Mouse (Mus musculus): Measurements from ENCODE around the gene Blmh. TPM values are rescaled to one million over a fixed set of nuclear protein-coding genes. Genes with fewer than 3 reads are reported as not detected.

Blmh gene
- polyA plus RNA-seq, 1 experiment from 2014 or later: 89.0 TPM

GRCm38 (mm10) chr11:76997916-76998704 is 73.5 kb downstream of the Blmh start, which contains the start of gene Slc6a4:
Slc6a4 (plus strand) TSS chr11:76998603.
- Histone ChIP-seq H3K9me3 (replicated peaks; ENCODE audit: control insufficient read depth, low read length) (no peaks in the 10 kb centered on the region), H3K4me3 (ENCODE audit: low read depth, low read length) (peak within 1 kb of the TSS; percentile 47), H3K36me3 (ENCODE audit: control insufficient read depth, insufficient read depth, low read length) (no peaks in the 10 kb centered on the region), H3K4me2 (peak within 1 kb of the TSS; percentile 87), H3K27ac (ENCODE audit: low read depth, low read length) (no peak within 1 kb of the TSS), H3K4me1 (ENCODE audit: control insufficient read depth, insufficient read depth, low read length) (0 out of 2 replicates have a peak, but pooled peaks cover 9% of the 10 kb centered on the region), H3K9ac (ENCODE audit: low read depth, low read length) (peak within 1 kb of the TSS; percentile 44; the same call in 1 of the 2 replicates), H3K27me3 (ENCODE audit: control insufficient read depth, insufficient read depth, low read length) (peaks cover 49% of the 10 kb centered on the region)
- ATAC-seq (replicated peaks; ENCODE audit: insufficient number of reproducible peaks, low FRiP score, low TSS enrichment): no peak
- 1% methylated on average over 52 of the region's 52 CpGs for WGBS (ENCODE audit: insufficient replicate concordance)

- no peak for ATAC-seq (replicated peaks; ENCODE audit: insufficient number of reproducible peaks, low FRiP score, low TSS enrichment)
- Histone ChIP-seq H3K9ac (ENCODE audit: low read depth, low read length) (no peak overlapping the region; the same call in 1 of the 2 replicates), H3K9me3 (replicated peaks; ENCODE audit: control insufficient read depth, low read length) (no peaks in the 10 kb centered on the region), H3K27ac (ENCODE audit: low read depth, low read length) (no peak overlapping the region), H3K27me3 (ENCODE audit: control insufficient read depth, insufficient read depth, low read length) (peaks cover 49% of the 10 kb centered on the region), H3K4me3 (ENCODE audit: low read depth, low read length) (peak overlapping the region; percentile 47), H3K4me2 (peak overlapping the region; percentile 87), H3K4me1 (ENCODE audit: control insufficient read depth, insufficient read depth, low read length) (0 out of 2 replicates have a peak, but pooled peaks cover 9% of the 10 kb centered on the region), H3K36me3 (ENCODE audit: control insufficient read depth, insufficient read depth, low read length) (no peaks in the 10 kb centered on the region)
- WGBS (ENCODE audit: insufficient replicate concordance): 13% methylated on average over 24 of the region's 24 CpGs
These were observed 74.2 kb downstream of the Blmh start for GRCm38 (mm10) chr11:76998705-76999226.

- H3K36me3 ChIP-seq (ENCODE audit: control insufficient read depth, insufficient read depth, low read length): no peaks in the 10 kb centered on the region
- H3K9ac ChIP-seq (ENCODE audit: low read depth, low read length): no peak overlapping the region
- WGBS (ENCODE audit: insufficient replicate concordance): 61% methylated on average over 5 of the region's 5 CpGs
- no peak overlapping the region for H3K27ac ChIP-seq (ENCODE audit: low read depth, low read length)
- H3K4me3 ChIP-seq (ENCODE audit: low read depth, low read length): no peak overlapping the region
- H3K27me3 ChIP-seq (ENCODE audit: control insufficient read depth, insufficient read depth, low read length): peaks cover 49% of the 10 kb centered on the region
- H3K9me3 ChIP-seq (replicated peaks; ENCODE audit: control insufficient read depth, low read length): no peaks in the 10 kb centered on the region
- no peak for ATAC-seq (replicated peaks; ENCODE audit: insufficient number of reproducible peaks, low FRiP score, low TSS enrichment)
- H3K4me1 ChIP-seq (ENCODE audit: control insufficient read depth, insufficient read depth, low read length): 0 out of 2 replicates have a peak, but pooled peaks cover 9% of the 10 kb centered on the region
- H3K4me2 ChIP-seq: no peak overlapping the region
These were observed 76.1 kb downstream of the Blmh start for GRCm38 (mm10) chr11:77000741-77001140.

GRCm38 (mm10) chr11:77002361-77002760 is 77.8 kb downstream of the Blmh start:
- 43% methylated on average over 1 of the region's 1 CpGs for WGBS (ENCODE audit: insufficient replicate concordance)
- H3K9ac ChIP-seq (ENCODE audit: low read depth, low read length): no peak overlapping the region
- H3K4me2 ChIP-seq: no peak overlapping the region
- no peak overlapping the region for H3K4me3 ChIP-seq (ENCODE audit: low read depth, low read length)
- no peaks in the 10 kb centered on the region for H3K36me3 ChIP-seq (ENCODE audit: control insufficient read depth, insufficient read depth, low read length)
- ATAC-seq (replicated peaks; ENCODE audit: insufficient number of reproducible peaks, low FRiP score, low TSS enrichment): no peak
- no peaks in the 10 kb centered on the region for H3K9me3 ChIP-seq (replicated peaks; ENCODE audit: control insufficient read depth, low read length)
- H3K27ac ChIP-seq (ENCODE audit: low read depth, low read length): no peak overlapping the region
- H3K4me1 ChIP-seq (ENCODE audit: control insufficient read depth, insufficient read depth, low read length): 0 out of 2 replicates have a peak, but pooled peaks cover 6% of the 10 kb centered on the region
- peaks cover 41% of the 10 kb centered on the region for H3K27me3 ChIP-seq (ENCODE audit: control insufficient read depth, insufficient read depth, low read length)

- Histone ChIP-seq H3K27ac (ENCODE audit: low read depth, low read length) (no peak overlapping the region), H3K4me3 (ENCODE audit: low read depth, low read length) (no peak overlapping the region), H3K36me3 (ENCODE audit: control insufficient read depth, insufficient read depth, low read length) (no peaks in the 10 kb centered on the region), H3K4me1 (ENCODE audit: control insufficient read depth, insufficient read depth, low read length) (0 out of 2 replicates have a peak, but pooled peaks cover 5% of the 10 kb centered on the region), H3K4me2 (no peak overlapping the region), H3K27me3 (ENCODE audit: control insufficient read depth, insufficient read depth, low read length) (peaks cover 13% of the 10 kb centered on the region), H3K9ac (ENCODE audit: low read depth, low read length) (no peak overlapping the region), H3K9me3 (replicated peaks; ENCODE audit: control insufficient read depth, low read length) (no peaks in the 10 kb centered on the region)
- WGBS (ENCODE audit: insufficient replicate concordance): 62% methylated on average over 4 of the region's 4 CpGs
- ATAC-seq (replicated peaks; ENCODE audit: insufficient number of reproducible peaks, low FRiP score, low TSS enrichment): no peak
These were observed 81.3 kb downstream of the Blmh start for GRCm38 (mm10) chr11:77005881-77006280.

GRCm38 (mm10) chr11:77006616-77007015 is 82.0 kb downstream of the Blmh start:
- no peak overlapping the region for H3K27ac ChIP-seq (ENCODE audit: low read depth, low read length)
- H3K9ac ChIP-seq (ENCODE audit: low read depth, low read length): no peak overlapping the region
- H3K4me1 ChIP-seq (ENCODE audit: control insufficient read depth, insufficient read depth, low read length): 0 out of 2 replicates have a peak, but pooled peaks cover 5% of the 10 kb centered on the region
- 41% methylated on average over 6 of the region's 6 CpGs for WGBS (ENCODE audit: insufficient replicate concordance)
- H3K4me3 ChIP-seq (ENCODE audit: low read depth, low read length): no peak overlapping the region
- H3K27me3 ChIP-seq (ENCODE audit: control insufficient read depth, insufficient read depth, low read length): peaks cover 7% of the 10 kb centered on the region; the same call in 1 of the 2 replicates
- H3K4me2 ChIP-seq: no peak overlapping the region
- H3K9me3 ChIP-seq (replicated peaks; ENCODE audit: control insufficient read depth, low read length): no peaks in the 10 kb centered on the region
- ATAC-seq (replicated peaks; ENCODE audit: insufficient number of reproducible peaks, low FRiP score, low TSS enrichment): no peak
- no peaks in the 10 kb centered on the region for H3K36me3 ChIP-seq (ENCODE audit: control insufficient read depth, insufficient read depth, low read length)

- H3K4me2 ChIP-seq: no peak overlapping the region
These were observed 84.7 kb downstream of the Blmh start for GRCm38 (mm10) chr11:77009069-77010025.

More at GRCm38 (mm10) chr11:77009069-77010025, 84.7 kb downstream of the Blmh start:
- H3K36me3 ChIP-seq (ENCODE audit: control insufficient read depth, insufficient read depth, low read length): no peaks in the 10 kb centered on the region
- no peaks in the 10 kb centered on the region for H3K9me3 ChIP-seq (replicated peaks; ENCODE audit: control insufficient read depth, low read length)
- H3K27me3 ChIP-seq (ENCODE audit: control insufficient read depth, insufficient read depth, low read length): 0 out of 2 replicates have a peak, but pooled peaks cover 4% of the 10 kb centered on the region
- H3K4me3 ChIP-seq (ENCODE audit: low read depth, low read length): no peak overlapping the region
- ATAC-seq (replicated peaks; ENCODE audit: insufficient number of reproducible peaks, low FRiP score, low TSS enrichment): no peak
- H3K27ac ChIP-seq (ENCODE audit: low read depth, low read length): no peak overlapping the region
- 49% methylated on average over 16 of the region's 16 CpGs for WGBS (ENCODE audit: insufficient replicate concordance)
- H3K9ac ChIP-seq (ENCODE audit: low read depth, low read length): no peak overlapping the region
- 0 out of 2 replicates have a peak, but pooled peaks cover 5% of the 10 kb centered on the region for H3K4me1 ChIP-seq (ENCODE audit: control insufficient read depth, insufficient read depth, low read length)

Data from heart, embryonic 11.5 days (tissue).